17 mouse cellular contexts compared by ENCODE assay signal in genomic region chr6:139974668-139975067, GRCm38 (mm10).
"Had no signal": no experiment of that assay in that cellular context is flagged by ENCODE, and none has a peak within 500 bp of the region (broad histone marks: within the 10 kb centered on the region; RNA-seq: fewer than 3 reads in every experiment).

No protein-coding gene starts in this region.

- H3K27me3 ChIP-seq: lung, embryonic 15.5 days; megakaryocyte, embryonic 14.5 days; midbrain, embryonic 13.5 days; midbrain, embryonic 15.5 days; neural tube, embryonic 12.5 days; stomach, embryonic 15.5 days had no signal

- H3K4me1 ChIP-seq: lung, embryonic 15.5 days; megakaryocyte, embryonic 14.5 days; midbrain, embryonic 13.5 days; midbrain, embryonic 15.5 days; neural tube, embryonic 12.5 days; stomach, embryonic 15.5 days had no signal

- ATAC-seq: lung, postnatal 0 days; midbrain, embryonic 13.5 days; midbrain, embryonic 15.5 days had no signal

- H3K4me2 ChIP-seq: lung, embryonic 15.5 days; midbrain, embryonic 11.5 days; midbrain, embryonic 13.5 days; midbrain, embryonic 15.5 days; neural tube, embryonic 12.5 days; stomach, embryonic 15.5 days had no signal

- DNase-seq: lung, adult 2 months; lung, postnatal 14 days; lung, postnatal 36 days; right cerebral cortex, postnatal 14 days; thymus, adult 2 months; thymus, postnatal 25 days; thymus, postnatal 4 days had no signal

- H3K27ac ChIP-seq: lung, embryonic 15.5 days; macrophage; midbrain, embryonic 13.5 days; midbrain, embryonic 15.5 days; neural tube, embryonic 12.5 days; stomach, embryonic 15.5 days; stomach, postnatal 0 days had no signal

- H3K4me3 ChIP-seq: lung, embryonic 15.5 days; megakaryocyte, embryonic 14.5 days; midbrain, embryonic 13.5 days; midbrain, embryonic 15.5 days; neural tube, embryonic 12.5 days; stomach, embryonic 15.5 days had no signal

- H3K36me3 ChIP-seq: lung, embryonic 15.5 days; midbrain, embryonic 13.5 days; midbrain, embryonic 15.5 days; neural tube, embryonic 12.5 days; stomach, embryonic 15.5 days had no signal

- H3K9ac ChIP-seq: lung, embryonic 15.5 days; midbrain, embryonic 13.5 days; midbrain, embryonic 15.5 days; neural tube, embryonic 12.5 days; stomach, embryonic 15.5 days had no signal

- H3K9me3 ChIP-seq: lung, embryonic 15.5 days; midbrain, embryonic 13.5 days; midbrain, embryonic 15.5 days; neural tube, embryonic 12.5 days; stomach, embryonic 15.5 days had no signal
